Mouse (Mus musculus) hindbrain, postnatal 0 days (tissue): ENCODE measurements around the gene Safb2. TPM values are rescaled to one million over a fixed set of nuclear protein-coding genes. Genes with fewer than 3 reads are reported as not detected.
"Not testable (repeated sequence)": the region's sequence is repeated elsewhere in the genome, so short reads cannot be mapped to it uniquely, and the experiment has no call there.

Experiments
- ATAC-seq: fragments of 200-750 bp; cut with Nextera tagmentation; 2 replicates; pipeline ENCODE4 v1.8.0; 2017; ENCODE audit warnings: mild to moderate bottlenecking, moderate TSS enrichment, moderate library complexity
- DNase-seq: peaks from one replicate; pipeline ENCODE4 v3.0.0-alpha.2; 2015; ENCODE audit warnings: low spot score
- H3K27ac ChIP-seq: fragments of 300-500 bp; sonication (generic); 2 replicates; pipeline ENCODE4 v1.5.1; 2014; ENCODE audit warnings: mild to moderate bottlenecking
- H3K27me3 ChIP-seq: fragments of 300-500 bp; sonication (generic); 2 replicates; pipeline ENCODE4 v1.6.1; 2014; ENCODE audit warnings: low read length, mixed read lengths; ENCODE audit not compliant: insufficient read depth
- H3K36me3 ChIP-seq: fragments of 300-500 bp; sonication (generic); 2 replicates; pipeline ENCODE4 v1.6.1; 2014; ENCODE audit warnings: low read length, mixed read lengths; ENCODE audit not compliant: insufficient read depth
- H3K4me1 ChIP-seq: fragments of 300-500 bp; sonication (generic); 2 replicates; pipeline ENCODE4 v1.6.1; 2014; ENCODE audit warnings: antibody characterized with exemption, low read length, mixed read lengths; ENCODE audit not compliant: insufficient read depth
- H3K4me2 ChIP-seq: fragments of 300-500 bp; sonication (generic); 2 replicates; pipeline ENCODE4 v1.6.1; 2014; ENCODE audit warnings: low read depth, mild to moderate bottlenecking, low read length, moderate library complexity, mixed read lengths
- H3K4me3 ChIP-seq: fragments of 300-500 bp; sonication (generic); 2 replicates; pipeline ENCODE4 v1.5.1; 2014; ENCODE audit warnings: low read length
- H3K9ac ChIP-seq: fragments of 300-500 bp; sonication (generic); replicated peaks from 2 replicates; pipeline ENCODE4 v1.6.1; 2014; ENCODE audit warnings: mild to moderate bottlenecking, low read length, moderate library complexity, mixed read lengths
- H3K9me3 ChIP-seq: fragments of 300-500 bp; sonication (generic); 2 replicates; pipeline ENCODE4 v1.6.1; 2016; ENCODE audit warnings: low read length, mixed read lengths
- CTCF ChIP-seq: IDR thresholded peaks from 2 replicates; pipeline ENCODE4 v1.5.1; 2016; ENCODE audit warnings: antibody characterized with exemption, control low read depth, low read depth
- WGBS: fragments of 180-500 bp; shearing (Covaris S2); extraction: QIAGEN DNeasy Blood & Tissue Kit; methylation state at CpG from one replicate; pipeline ENCODE4 v1.1.7; 2014; 5-methylcytosine and 5-hydroxymethylcytosine counted together
- polyA plus RNA-seq: library from polyadenylated mRNA; unstranded; fragments of >200 nt; fragmentation: Nextera tagmentation; extraction: Ambion mirVana; gene quantifications from 2 replicates; pipeline ENCODE4 v1.2.1, GENCODE M21; 2015
- total RNA-seq: library from RNA; depleted of rRNA; stranded (reverse); fragments of >200 nt; gene quantifications from 2 replicates; pipeline ENCODE4 v1.2.3, GENCODE M21; 2014; rRNA removed

Safb2 gene
- total RNA-seq = 34.1 and 45.2 TPM in 2 replicates
- polyA plus RNA-seq = 48.4 and 52.5 TPM in 2 replicates

GRCm38 (mm10) chr17:56584257-56585130 lies at the start of gene Safb2, which contains the start of gene Safb:
TSS of gene Safb2 (minus strand) at chr17:56584585.
TSS of gene Safb (plus strand) at chr17:56584825.
- Histone ChIP-seq H3K27me3 (no peaks in the 10 kb centered on the region), H3K9ac (peak within 1 kb of the TSS; percentile 93), H3K36me3 (peaks cover 25% of the 10 kb centered on the region), H3K4me2 (peak within 1 kb of the TSS; percentile 77), H3K27ac (peak within 1 kb of the TSS; percentile 98), H3K4me3 (peak within 1 kb of the TSS; percentile 91), H3K9me3 (no peaks in the 10 kb centered on the region), H3K4me1 (peaks cover 18% of the 10 kb centered on the region)
- TF ChIP-seq CTCF = peak; percentile 43
- peak; percentile 95 for ATAC-seq
- under 1% methylated on average over 89 of the region's 101 CpGs for WGBS
- peak; percentile 100 for DNase-seq

GRCm38 (mm10) chr17:56634023-56634422 lies 49.6 kb upstream of the Safb2 start:
- Histone ChIP-seq H3K27ac (no peak overlapping the region), H3K36me3 (no peaks in the 10 kb centered on the region), H3K27me3 (no peaks in the 10 kb centered on the region), H3K4me2 (no peak overlapping the region), H3K4me3 (no peak overlapping the region), H3K9ac (no peak overlapping the region), H3K9me3 (no peaks in the 10 kb centered on the region), H3K4me1 (no peaks in the 10 kb centered on the region)
- no peak for TF ChIP-seq CTCF
- ATAC-seq = no peak
- no peak for DNase-seq
- 87% methylated on average over 6 of the region's 6 CpGs for WGBS

DNA sequence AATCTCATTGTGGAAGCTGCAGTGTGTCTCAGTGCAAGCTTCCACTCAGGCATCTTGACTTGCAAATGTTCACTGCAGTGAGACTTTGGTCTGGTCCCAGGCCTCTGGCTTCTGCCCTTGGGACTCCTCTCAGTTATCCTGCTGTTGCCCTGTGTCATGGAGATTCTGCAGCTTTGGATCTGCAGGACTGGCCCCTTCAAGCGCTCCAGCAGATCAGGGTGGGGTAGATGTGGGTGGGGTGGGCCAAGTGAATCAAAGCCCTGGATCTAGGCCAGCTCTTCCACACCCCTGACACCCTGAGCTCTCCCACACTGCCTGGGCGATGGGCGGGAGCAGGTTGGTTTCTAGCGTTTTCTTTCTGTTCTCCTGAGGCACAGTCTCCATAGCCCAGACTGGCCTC lies 47.4 kb upstream of the Safb2 start:
- H3K4me3 ChIP-seq = no peak overlapping the region
- 52% methylated on average over 4 of the region's 4 CpGs for WGBS

GRCm38 (mm10) chr17:56629800-56630781 lies 45.7 kb upstream of the Safb2 start:
- WGBS = 83% methylated on average over 27 of the region's 27 CpGs
- ATAC-seq, H3K36me3 ChIP-seq, H3K27me3 ChIP-seq, H3K9ac ChIP-seq, H3K4me2 ChIP-seq, H3K4me3 ChIP-seq, DNase-seq, H3K9me3 ChIP-seq, H3K27ac ChIP-seq, H3K4me1 ChIP-seq: not testable (repeated sequence)

More for the DNA sequence above, 47.4 kb upstream of the Safb2 start:
- TF ChIP-seq CTCF = no peak
- 0 out of 2 replicates have a peak, but pooled peaks cover 8% of the 10 kb centered on the region for H3K4me1 ChIP-seq
- DNase-seq (no peak), ATAC-seq (no peak)
- no peaks in the 10 kb centered on the region for H3K9me3 ChIP-seq
- H3K9ac ChIP-seq = no peak overlapping the region
- H3K27me3 ChIP-seq = no peaks in the 10 kb centered on the region
- no peak overlapping the region for H3K27ac ChIP-seq
- H3K36me3 ChIP-seq = no peaks in the 10 kb centered on the region
- H3K4me2 ChIP-seq = no peak overlapping the region

DNA sequence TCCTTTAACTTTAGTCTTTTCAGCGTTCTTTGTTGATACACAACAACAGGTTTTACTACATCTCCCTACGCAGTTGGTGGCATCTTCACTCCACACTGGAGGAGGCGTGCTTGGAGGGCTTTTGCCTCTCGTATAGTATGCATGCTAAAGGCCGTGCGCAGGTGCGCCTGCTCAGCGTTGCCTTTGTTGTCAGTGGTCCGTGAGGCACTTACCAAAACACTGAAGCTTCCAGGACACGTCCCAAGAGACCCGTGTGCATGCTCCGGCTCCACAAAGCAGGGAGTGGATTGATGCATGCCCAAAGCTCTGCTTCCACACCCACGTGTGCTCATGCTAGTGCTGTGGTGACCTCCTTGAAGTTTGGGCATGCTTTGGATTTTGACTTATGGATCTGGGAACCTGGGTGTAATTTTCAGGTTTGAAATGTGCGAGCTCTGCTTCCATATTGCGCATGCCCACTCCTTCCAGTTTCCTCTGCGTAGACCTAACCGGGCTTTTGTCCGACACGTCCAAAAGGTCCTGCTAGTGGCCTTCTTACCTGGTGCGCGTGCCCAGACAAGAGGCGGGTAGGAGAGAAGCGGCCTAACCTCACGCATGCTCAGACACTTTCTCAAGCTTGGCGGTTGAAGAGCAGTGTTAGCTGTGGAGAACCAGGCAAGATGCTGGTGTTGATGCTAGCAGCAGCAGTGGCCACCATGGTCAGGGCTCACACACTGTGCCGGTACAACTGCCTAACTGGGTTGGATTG lies 43.3 kb upstream of the Safb2 start, which contains the start of gene Catsperd:
Gene Catsperd, plus strand, starts transcription at position 614 of the 748 bp plus-strand sequence.
- H3K9me3 ChIP-seq = no peaks in the 10 kb centered on the region
- WGBS = 14% methylated on average over 26 of the region's 26 CpGs
- peaks cover 9% of the 10 kb centered on the region; the same call in 1 of the 2 replicates for H3K36me3 ChIP-seq
- ATAC-seq (peak; percentile 60), DNase-seq (peak; percentile 63)
- H3K27me3 ChIP-seq = no peaks in the 10 kb centered on the region
- H3K4me1 ChIP-seq = peaks cover 8% of the 10 kb centered on the region; the same call in 1 of the 2 replicates
- peak within 1 kb of the TSS; percentile 75 for H3K27ac ChIP-seq
- peak within 1 kb of the TSS; percentile 78 for H3K4me3 ChIP-seq
- H3K4me2 ChIP-seq = peak within 1 kb of the TSS; percentile 79
- H3K9ac ChIP-seq = peak within 1 kb of the TSS; percentile 35
- no peak for TF ChIP-seq CTCF
